Mouse (Mus musculus) lung, adult 2 months (tissue): ENCODE measurements around the gene Lhpp. TPM values are rescaled to one million over a fixed set of nuclear protein-coding genes. Genes with fewer than 3 reads are reported as not detected.
"Not testable (repeated sequence)": the region's sequence is repeated elsewhere in the genome, so short reads cannot be mapped to it uniquely, and the experiment has no call there.

Source experiments
- DNase-seq: peaks from one replicate; pipeline ENCODE4 v3.0.0; 2022
- H3K4me1 ChIP-seq: fragments of 200-500 bp; 2 replicates; pipeline ENCODE4 v1.6.1; 2011; ENCODE audit warnings: low read length; ENCODE audit not compliant: control insufficient read depth, insufficient read depth
- H3K4me3 ChIP-seq: fragments of 200-500 bp; replicated peaks from 2 replicates; pipeline ENCODE3; 2011; ENCODE audit warnings: low read depth, mild to moderate bottlenecking, control low read depth, low read length; ENCODE audit errors: extremely low read depth
- CTCF ChIP-seq: fragments of 200-500 bp; IDR thresholded peaks from 2 replicates; pipeline ENCODE4 v1.5.1; 2011; ENCODE audit warnings: mild to moderate bottlenecking, low read length, control low read depth; ENCODE audit not compliant: insufficient read depth
- POLR2A ChIP-seq: fragments of 200-500 bp; IDR thresholded peaks from 2 replicates; pipeline ENCODE4 v1.6.1; 2011; ENCODE audit warnings: low read depth, mild to moderate bottlenecking, control low read depth, low read length, borderline replicate concordance; ENCODE audit errors: extremely low read depth
- WGBS: fragments of 180-500 bp; shearing (Covaris S2); methylation state at CpG from one replicate; pipeline ENCODE4 v1.1.7; 2018; 5-methylcytosine and 5-hydroxymethylcytosine counted together
- polyA plus RNA-seq: library from polyadenylated mRNA; depleted of rRNA; stranded (reverse); fragments of >200 nt; gene quantifications from 2 replicates; pipeline ENCODE4 v1.2.3, GENCODE M21; 2012

Lhpp gene
- polyA plus RNA-seq, 1 experiment = 17.1 TPM

DNA sequence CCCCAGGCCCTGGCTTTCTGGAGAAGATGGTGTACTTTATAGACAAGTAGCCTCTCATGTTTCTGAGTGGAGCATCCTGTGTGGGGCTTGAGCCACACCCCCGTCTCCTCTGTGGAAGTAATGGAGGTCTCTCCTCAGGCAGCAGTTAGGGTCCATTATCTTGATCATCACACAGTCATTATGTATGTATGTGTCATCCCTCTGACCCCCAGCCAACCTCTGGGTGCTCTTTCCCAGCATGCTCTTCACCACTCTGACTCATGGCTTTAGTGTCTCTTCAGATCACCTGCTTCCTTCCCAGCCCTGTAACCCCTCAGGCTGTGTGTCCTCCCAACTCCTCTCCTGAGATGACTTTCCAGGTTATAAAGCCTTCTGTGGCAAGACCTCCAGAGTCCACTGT is 31.2 kb downstream of the Lhpp start:
- no peak for DNase-seq
- Histone ChIP-seq H3K4me1 (no peaks in the 10 kb centered on the region; the same call in 1 of the 2 replicates), H3K4me3 (no peak overlapping the region)
- WGBS = 95% methylated on average over 1 of the region's 1 CpGs
- TF ChIP-seq POLR2A (no peak), CTCF (no peak)

DNA sequence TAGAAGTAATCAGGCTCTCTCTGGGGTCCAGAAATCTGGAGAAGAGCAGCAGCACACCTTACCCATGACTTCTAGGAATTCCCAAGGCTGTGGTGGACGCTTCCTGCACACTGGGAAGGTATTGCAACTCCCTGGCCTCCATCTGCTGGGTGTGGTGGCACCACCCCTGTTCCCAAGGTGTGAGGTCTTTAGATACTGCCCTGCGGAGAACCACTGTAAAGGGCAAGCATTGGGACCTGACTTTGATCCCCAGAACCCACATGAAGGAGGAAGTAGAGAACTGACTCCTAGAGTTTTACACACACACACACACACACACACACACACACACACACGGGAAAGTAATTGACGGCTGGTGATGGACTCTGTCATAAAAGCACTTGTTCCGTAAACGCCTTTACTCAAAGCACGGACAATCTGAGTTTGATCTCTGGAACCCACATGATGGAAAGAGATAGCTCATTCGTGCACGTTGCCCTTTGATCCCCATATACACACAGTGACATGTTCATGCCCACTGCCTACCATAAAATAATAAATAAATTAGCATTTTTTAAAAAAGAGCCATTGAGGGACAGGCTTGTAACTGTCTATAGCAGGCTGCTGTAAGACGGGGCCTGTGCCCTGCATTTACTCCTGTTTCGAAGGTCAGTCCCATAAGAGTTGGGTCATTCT is 34.3 kb downstream of the Lhpp start:
- H3K4me1 ChIP-seq = no peaks in the 10 kb centered on the region
- WGBS = 90% methylated on average over 11 of the region's 11 CpGs

DNA sequence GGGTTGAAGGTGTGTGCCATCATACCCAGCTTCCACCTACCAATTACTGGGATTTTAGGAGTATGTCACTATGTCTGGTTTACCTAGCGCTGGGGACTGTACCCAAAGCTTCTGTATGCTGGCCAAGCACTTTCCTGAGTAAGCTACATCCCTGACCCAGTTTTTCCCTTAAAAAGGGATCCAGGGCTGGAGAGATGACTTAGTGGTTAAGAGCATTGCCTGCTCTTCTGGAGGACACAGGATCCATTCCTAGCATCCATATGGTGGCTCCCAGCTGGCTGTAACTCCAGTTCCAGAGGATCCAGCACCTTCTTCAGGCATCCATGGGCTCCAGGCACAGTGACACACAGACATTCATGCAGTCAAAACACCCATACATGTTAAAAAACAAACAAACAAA is 36.1 kb downstream of the Lhpp start:
- TF ChIP-seq POLR2A = no peak
- no peak for TF ChIP-seq CTCF
- H3K4me3 ChIP-seq = no peak overlapping the region
- WGBS = 97% methylated on average over 1 of the region's 1 CpGs
- no peaks in the 10 kb centered on the region for H3K4me1 ChIP-seq
- no peak for DNase-seq

More for the DNA sequence above, 34.3 kb downstream of the Lhpp start:
- no peak for DNase-seq
- no peak overlapping the region for H3K4me3 ChIP-seq
- no peak for TF ChIP-seq CTCF
- no peak for TF ChIP-seq POLR2A

DNA sequence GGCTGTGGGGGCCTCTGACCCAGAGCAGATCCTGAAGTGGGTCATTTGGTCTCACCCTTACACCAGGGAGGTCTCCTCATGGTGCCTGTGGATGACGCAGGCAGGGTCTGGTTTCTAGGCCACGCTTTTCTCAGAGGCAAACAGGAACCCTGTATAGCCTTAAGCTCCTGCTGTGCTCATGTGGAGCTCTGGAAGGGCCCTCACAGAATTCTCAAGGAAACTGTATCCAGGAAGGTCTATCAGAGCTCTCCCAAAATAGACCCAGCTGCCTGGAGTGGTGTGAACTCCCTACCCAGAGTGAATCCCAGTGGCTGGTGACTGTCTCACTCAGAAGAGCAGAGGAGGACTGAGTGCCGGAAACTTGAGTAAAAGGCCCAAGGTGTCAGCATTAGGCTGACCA is 44.0 kb downstream of the Lhpp start:
- WGBS = 92% methylated on average over 3 of the region's 3 CpGs
- peaks cover 23% of the 10 kb centered on the region for H3K4me1 ChIP-seq
- no peak for TF ChIP-seq POLR2A
- TF ChIP-seq CTCF = no peak
- no peak overlapping the region for H3K4me3 ChIP-seq
- DNase-seq = no peak

DNA sequence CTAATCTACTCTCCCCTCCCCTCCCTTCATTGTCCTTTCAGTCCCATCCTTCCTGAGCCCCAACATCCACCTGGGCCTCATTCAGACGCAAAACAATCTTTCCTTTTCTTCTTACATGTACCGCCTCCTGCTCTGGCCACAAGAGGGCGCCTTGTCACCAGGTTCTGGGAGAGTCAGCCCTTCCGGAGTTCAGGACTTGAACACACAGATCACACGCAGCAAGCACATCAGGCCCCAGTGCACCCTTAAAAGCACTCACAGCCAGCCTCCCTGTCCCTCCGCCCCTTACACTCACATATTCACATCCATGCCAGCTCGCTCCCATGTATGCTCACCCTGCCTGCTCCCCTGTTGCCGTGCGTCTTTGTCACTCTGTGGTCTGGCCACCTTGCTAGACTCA is 45.6 kb downstream of the Lhpp start:
- WGBS = 9% methylated on average over 9 of the region's 9 CpGs
- Histone ChIP-seq H3K4me3 (no peak overlapping the region), H3K4me1 (peaks cover 29% of the 10 kb centered on the region)
- TF ChIP-seq CTCF (peak; percentile 96), POLR2A (peak; percentile 20; the same call in 1 of the 2 replicates)
- DNase-seq = peak; percentile 85

DNA sequence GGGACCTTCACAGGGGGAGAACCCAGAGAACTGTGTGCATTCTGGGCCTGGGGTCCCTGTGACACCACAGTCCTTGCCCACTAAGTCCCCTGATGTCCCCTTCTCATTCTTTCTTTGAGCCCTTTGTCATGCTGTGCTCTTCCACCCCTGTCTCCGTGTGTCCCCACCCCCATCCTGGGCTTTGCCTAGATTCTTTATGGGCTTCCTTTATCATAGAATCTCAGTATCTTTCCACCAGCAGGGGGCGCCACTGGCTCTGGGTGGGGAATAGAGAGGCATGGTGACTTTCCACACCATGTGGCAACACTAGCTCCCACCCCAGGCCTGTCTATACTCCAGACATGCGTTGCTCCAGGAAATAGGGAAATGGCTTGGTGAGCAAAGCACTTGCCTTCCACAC is 46.1 kb downstream of the Lhpp start:
- 0% methylated on average over 3 of the region's 3 CpGs for WGBS
- Histone ChIP-seq H3K4me3 (no peak overlapping the region), H3K4me1 (peaks cover 29% of the 10 kb centered on the region)
- peak; percentile 79 for TF ChIP-seq CTCF
- no peak for TF ChIP-seq POLR2A
- peak; percentile 91 for DNase-seq

DNA sequence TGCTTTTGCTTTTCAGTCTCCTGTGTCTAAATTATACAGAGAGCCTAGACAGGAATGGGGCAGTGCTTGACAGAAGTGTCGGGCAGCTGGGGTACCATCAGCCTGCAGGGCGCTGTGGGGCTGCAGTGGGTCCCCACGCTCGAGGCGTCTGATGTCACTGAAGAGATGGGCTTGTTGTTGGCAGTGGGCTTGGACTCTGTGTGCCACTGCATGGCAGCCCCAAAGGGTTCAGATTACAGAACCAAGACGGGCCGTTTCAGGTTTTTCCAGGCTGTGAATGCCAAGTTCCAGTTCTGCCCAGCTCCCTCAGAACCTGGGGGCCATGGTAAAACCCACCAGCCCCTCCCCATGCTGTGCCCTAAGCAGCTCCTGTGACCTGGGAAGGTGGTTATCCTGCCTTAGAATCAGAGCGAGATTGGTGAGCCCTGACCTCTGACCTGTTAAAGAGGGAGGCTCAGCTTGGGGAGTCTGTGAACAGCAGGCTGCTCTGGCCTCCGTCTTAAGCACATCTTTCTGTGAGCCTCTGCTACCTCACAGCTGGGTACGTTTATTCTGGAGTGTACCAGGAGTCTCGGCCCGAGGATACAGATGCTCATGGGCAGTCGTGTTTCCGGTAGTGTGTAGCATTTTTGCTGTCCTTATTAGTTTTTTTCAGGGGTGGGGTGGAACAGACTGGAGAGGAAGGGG is 47.1 kb downstream of the Lhpp start:
- no peak for DNase-seq
- H3K4me1 ChIP-seq = peaks cover 32% of the 10 kb centered on the region
- no peak overlapping the region for H3K4me3 ChIP-seq
- WGBS = 41% methylated on average over 14 of the region's 14 CpGs
- TF ChIP-seq POLR2A (no peak), CTCF (no peak)

DNA sequence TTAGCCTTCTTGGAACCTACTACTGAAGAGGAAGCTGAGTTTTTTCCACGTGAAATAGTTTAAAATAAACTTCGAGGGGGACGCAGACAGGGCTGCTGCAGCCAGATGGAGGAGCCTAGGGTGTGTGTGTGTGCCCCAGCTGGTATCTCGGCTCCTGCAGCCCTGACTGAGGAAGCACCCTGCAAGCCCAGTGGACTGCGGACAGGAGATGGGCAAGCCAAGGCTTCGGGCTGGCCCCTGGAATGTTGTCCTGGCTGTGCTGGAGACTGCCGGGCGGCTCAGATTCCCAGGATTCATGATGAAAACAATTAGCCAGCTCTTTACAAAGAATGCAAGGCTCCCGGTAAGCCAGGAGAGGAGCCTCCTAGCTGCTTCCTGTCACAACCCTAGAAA is 47.6 kb downstream of the Lhpp start:
- TF ChIP-seq POLR2A = no peak; the same call in 1 of the 2 replicates
- TF ChIP-seq CTCF = no peak
- Histone ChIP-seq H3K4me3 (no peak overlapping the region), H3K4me1 (peaks cover 32% of the 10 kb centered on the region)
- 12% methylated on average over 9 of the region's 9 CpGs for WGBS
- no peak for DNase-seq

DNA sequence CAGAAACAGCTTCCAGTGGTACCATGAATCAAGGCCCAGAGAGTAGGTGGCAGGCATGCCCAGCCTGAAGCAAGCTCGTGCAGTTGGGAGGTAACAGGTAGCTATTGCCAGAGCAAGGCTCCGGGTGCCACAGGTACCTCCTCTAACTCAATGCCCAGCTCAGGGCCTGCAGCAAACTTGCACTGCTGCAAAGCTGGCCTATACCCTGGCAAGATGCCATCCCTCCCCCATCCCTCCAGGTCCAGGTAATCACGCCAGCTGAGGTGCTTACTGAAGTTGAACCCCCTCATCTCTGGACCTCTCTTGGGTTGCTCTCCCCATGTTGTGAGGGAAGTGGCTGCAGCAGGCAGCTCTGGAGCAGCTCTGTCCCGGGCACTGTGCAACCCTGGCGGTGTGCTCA is 48.2 kb downstream of the Lhpp start:
- TF ChIP-seq CTCF = no peak
- no peak for TF ChIP-seq POLR2A
- no peak for DNase-seq
- WGBS = 70% methylated on average over 5 of the region's 5 CpGs
- no peak overlapping the region for H3K4me3 ChIP-seq
- peaks cover 32% of the 10 kb centered on the region for H3K4me1 ChIP-seq

DNA sequence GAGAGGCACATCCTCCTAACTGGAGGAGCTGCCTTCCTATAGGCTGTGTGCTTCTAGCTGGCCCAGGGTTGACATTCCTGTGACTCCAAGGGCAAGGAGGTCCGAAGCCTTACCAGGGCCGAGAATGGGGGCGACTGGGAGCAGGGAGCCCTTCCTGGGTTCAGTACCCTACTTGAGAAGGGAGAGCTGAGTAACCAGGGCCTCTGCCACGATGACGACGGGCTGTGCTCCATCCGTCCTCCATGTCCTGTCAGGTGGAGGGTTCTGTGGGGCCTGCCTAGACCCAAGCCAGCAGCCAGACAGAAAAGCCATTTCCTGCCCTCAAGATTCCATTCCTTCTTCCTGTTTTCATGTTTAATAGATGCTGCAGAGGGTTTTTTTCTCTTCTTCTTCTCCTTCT is 49.2 kb downstream of the Lhpp start:
- 39% methylated on average over 7 of the region's 7 CpGs for WGBS
- Histone ChIP-seq H3K4me3 (no peak overlapping the region), H3K4me1 (peaks cover 32% of the 10 kb centered on the region)
- no peak for DNase-seq
- TF ChIP-seq POLR2A (no peak), CTCF (no peak)

DNA sequence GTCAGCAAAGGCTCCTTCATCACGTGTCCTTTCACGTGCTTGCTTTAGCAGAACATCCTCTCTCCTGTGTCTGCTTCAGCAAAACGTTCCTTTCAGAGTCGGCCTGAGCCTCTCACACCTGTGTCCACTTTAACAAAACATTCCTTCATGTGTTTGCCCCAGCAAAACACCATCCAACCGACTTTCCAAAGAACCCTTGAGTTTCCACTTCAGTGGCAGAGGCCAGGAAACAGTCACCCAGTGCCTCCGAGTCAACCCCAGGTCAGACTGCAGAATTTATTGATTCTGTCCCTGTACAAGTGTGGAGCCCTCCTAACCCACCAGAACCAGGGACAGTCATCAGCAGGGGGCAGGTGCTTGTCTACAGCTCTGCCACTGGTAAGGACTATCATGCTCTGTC is 52.4 kb downstream of the Lhpp start:
- H3K4me1 ChIP-seq = peaks cover 17% of the 10 kb centered on the region
- not testable (repeated sequence) for H3K4me3 ChIP-seq
- peak; percentile 45 for DNase-seq
- 53% methylated on average over 6 of the region's 6 CpGs for WGBS
